Mouse (Mus musculus): ENCODE measurements at regions not wholly inside any gene's neighbourhood (a gene's known extent, or its start where the extent isn't known, plus 50 kb on each side); places are given as distances from the start of the nearest gene placed in this dataset.

- WGBS = 79% methylated on average over 11 of the region's 11 CpGs
- H3K9me3 ChIP-seq (ENCODE audit: control insufficient read depth, low read length) = no peaks in the 10 kb centered on the region
- no peaks in the 10 kb centered on the region for H3K4me1 ChIP-seq (replicated peaks; ENCODE audit: control insufficient read depth, insufficient read depth, low read length)
- no peak overlapping the region for H3K9ac ChIP-seq
- H3K4me3 ChIP-seq (replicated peaks; ENCODE audit: low read length) = no peak overlapping the region
- H3K27me3 ChIP-seq (ENCODE audit: control insufficient read depth, insufficient read depth, low read length) = no peaks in the 10 kb centered on the region
- no peaks in the 10 kb centered on the region for H3K36me3 ChIP-seq (replicated peaks; ENCODE audit: control insufficient read depth, insufficient read depth)
- ATAC-seq (ENCODE audit: low FRiP score) (no peak), DNase-seq (ENCODE audit: low spot score) (no peak)
- no peak overlapping the region for H3K27ac ChIP-seq
- H3K4me2 ChIP-seq (replicated peaks) = no peak overlapping the region
Observed at GRCm38 (mm10) chr5:119317617-119318016, 352.9 kb upstream of the Tbx3 start.

GRCm38 (mm10) chr5:119321368-119322144 is 348.9 kb upstream of the Tbx3 start:
- Histone ChIP-seq H3K4me3 (replicated peaks; ENCODE audit: low read length) (no peak overlapping the region), H3K4me2 (replicated peaks) (no peak overlapping the region), H3K27ac (no peak overlapping the region), H3K4me1 (replicated peaks; ENCODE audit: control insufficient read depth, insufficient read depth, low read length) (no peaks in the 10 kb centered on the region), H3K9me3 (ENCODE audit: control insufficient read depth, low read length) (no peaks in the 10 kb centered on the region), H3K36me3 (replicated peaks; ENCODE audit: control insufficient read depth, insufficient read depth) (no peaks in the 10 kb centered on the region), H3K9ac (no peak overlapping the region), H3K27me3 (ENCODE audit: control insufficient read depth, insufficient read depth, low read length) (no peaks in the 10 kb centered on the region)
- ATAC-seq (ENCODE audit: low FRiP score) = no peak
- 80% methylated on average over 10 of the region's 10 CpGs for WGBS
- DNase-seq (ENCODE audit: low spot score) = no peak

- H3K4me1 ChIP-seq (replicated peaks; ENCODE audit: control insufficient read depth, insufficient read depth, low read length) = no peaks in the 10 kb centered on the region
Observed at GRCm38 (mm10) chr5:119322411-119322810, 348.1 kb upstream of the Tbx3 start.

GRCm38 (mm10) chr5:119325681-119326255 is 344.7 kb upstream of the Tbx3 start:
- no peak overlapping the region for H3K4me2 ChIP-seq (replicated peaks)
- no peak overlapping the region for H3K27ac ChIP-seq
- ATAC-seq (ENCODE audit: low FRiP score) (no peak), DNase-seq (ENCODE audit: low spot score) (no peak)
- WGBS = 86% methylated on average over 13 of the region's 13 CpGs
- H3K9ac ChIP-seq = no peak overlapping the region
- H3K27me3 ChIP-seq (ENCODE audit: control insufficient read depth, insufficient read depth, low read length) = no peaks in the 10 kb centered on the region
- H3K4me1 ChIP-seq (replicated peaks; ENCODE audit: control insufficient read depth, insufficient read depth, low read length) = no peaks in the 10 kb centered on the region
- H3K9me3 ChIP-seq (ENCODE audit: control insufficient read depth, low read length) = no peaks in the 10 kb centered on the region
- no peak overlapping the region for H3K4me3 ChIP-seq (replicated peaks; ENCODE audit: low read length)
- H3K36me3 ChIP-seq (replicated peaks; ENCODE audit: control insufficient read depth, insufficient read depth) = no peaks in the 10 kb centered on the region

More at GRCm38 (mm10) chr5:119322411-119322810, 348.1 kb upstream of the Tbx3 start:
- H3K9ac ChIP-seq = no peak overlapping the region
- H3K4me3 ChIP-seq (replicated peaks; ENCODE audit: low read length) = no peak overlapping the region
- no peak for DNase-seq (ENCODE audit: low spot score)
- ATAC-seq (ENCODE audit: low FRiP score) = no peak
- no peaks in the 10 kb centered on the region for H3K9me3 ChIP-seq (ENCODE audit: control insufficient read depth, low read length)
- WGBS = 27% methylated on average over 13 of the region's 13 CpGs
- no peak overlapping the region for H3K4me2 ChIP-seq (replicated peaks)
- H3K36me3 ChIP-seq (replicated peaks; ENCODE audit: control insufficient read depth, insufficient read depth) = no peaks in the 10 kb centered on the region
- H3K27ac ChIP-seq = no peak overlapping the region
- no peaks in the 10 kb centered on the region for H3K27me3 ChIP-seq (ENCODE audit: control insufficient read depth, insufficient read depth, low read length)

- H3K9me3 ChIP-seq (ENCODE audit: control insufficient read depth, low read length) = no peaks in the 10 kb centered on the region
- H3K4me2 ChIP-seq (replicated peaks) = no peak overlapping the region
- WGBS = 93% methylated on average over 8 of the region's 8 CpGs
- H3K4me3 ChIP-seq (replicated peaks; ENCODE audit: low read length) = no peak overlapping the region
- no peaks in the 10 kb centered on the region for H3K36me3 ChIP-seq (replicated peaks; ENCODE audit: control insufficient read depth, insufficient read depth)
- no peaks in the 10 kb centered on the region for H3K4me1 ChIP-seq (replicated peaks; ENCODE audit: control insufficient read depth, insufficient read depth, low read length)
- ATAC-seq (ENCODE audit: low FRiP score) (no peak), DNase-seq (ENCODE audit: low spot score) (no peak)
- no peaks in the 10 kb centered on the region for H3K27me3 ChIP-seq (ENCODE audit: control insufficient read depth, insufficient read depth, low read length)
- no peak overlapping the region for H3K27ac ChIP-seq
- no peak overlapping the region for H3K9ac ChIP-seq
Observed at GRCm38 (mm10) chr5:119326895-119327294, 343.6 kb upstream of the Tbx3 start.

GRCm38 (mm10) chr5:119328971-119329370 is 341.5 kb upstream of the Tbx3 start:
- WGBS = 86% methylated on average over 7 of the region's 7 CpGs
- H3K9me3 ChIP-seq (ENCODE audit: control insufficient read depth, low read length) = no peaks in the 10 kb centered on the region
- H3K4me3 ChIP-seq (replicated peaks; ENCODE audit: low read length) = no peak overlapping the region
- H3K27ac ChIP-seq = no peak overlapping the region
- no peak overlapping the region for H3K9ac ChIP-seq
- ATAC-seq (ENCODE audit: low FRiP score) (no peak), DNase-seq (ENCODE audit: low spot score) (no peak)
- H3K4me1 ChIP-seq (replicated peaks; ENCODE audit: control insufficient read depth, insufficient read depth, low read length) = no peaks in the 10 kb centered on the region
- no peaks in the 10 kb centered on the region for H3K27me3 ChIP-seq (ENCODE audit: control insufficient read depth, insufficient read depth, low read length)
- H3K36me3 ChIP-seq (replicated peaks; ENCODE audit: control insufficient read depth, insufficient read depth) = no peaks in the 10 kb centered on the region
- H3K4me2 ChIP-seq (replicated peaks) = no peak overlapping the region

- Histone ChIP-seq H3K27me3 (ENCODE audit: control insufficient read depth, insufficient read depth, low read length) (no peaks in the 10 kb centered on the region), H3K9ac (no peak overlapping the region), H3K4me2 (replicated peaks) (no peak overlapping the region), H3K9me3 (ENCODE audit: control insufficient read depth, low read length) (no peaks in the 10 kb centered on the region), H3K27ac (no peak overlapping the region), H3K4me3 (replicated peaks; ENCODE audit: low read length) (no peak overlapping the region), H3K4me1 (replicated peaks; ENCODE audit: control insufficient read depth, insufficient read depth, low read length) (no peaks in the 10 kb centered on the region), H3K36me3 (replicated peaks; ENCODE audit: control insufficient read depth, insufficient read depth) (no peaks in the 10 kb centered on the region)
- DNase-seq (ENCODE audit: low spot score) (no peak), ATAC-seq (ENCODE audit: low FRiP score) (no peak)
- WGBS = 88% methylated on average over 10 of the region's 10 CpGs
Observed at GRCm38 (mm10) chr5:119329371-119329770, 341.1 kb upstream of the Tbx3 start.

- no peak overlapping the region for H3K9ac ChIP-seq
- no peak overlapping the region for H3K4me2 ChIP-seq (replicated peaks)
- WGBS = 83% methylated on average over 6 of the region's 6 CpGs
- H3K4me3 ChIP-seq (replicated peaks; ENCODE audit: low read length) = no peak overlapping the region
- no peak overlapping the region for H3K27ac ChIP-seq
- no peaks in the 10 kb centered on the region for H3K9me3 ChIP-seq (ENCODE audit: control insufficient read depth, low read length)
- no peaks in the 10 kb centered on the region for H3K4me1 ChIP-seq (replicated peaks; ENCODE audit: control insufficient read depth, insufficient read depth, low read length)
- ATAC-seq (ENCODE audit: low FRiP score) (no peak), DNase-seq (ENCODE audit: low spot score) (no peak)
- no peaks in the 10 kb centered on the region for H3K27me3 ChIP-seq (ENCODE audit: control insufficient read depth, insufficient read depth, low read length)
- H3K36me3 ChIP-seq (replicated peaks; ENCODE audit: control insufficient read depth, insufficient read depth) = no peaks in the 10 kb centered on the region
Observed at GRCm38 (mm10) chr5:119329860-119330259, 340.6 kb upstream of the Tbx3 start.

GRCm38 (mm10) chr5:119331461-119331860 is 339.0 kb upstream of the Tbx3 start:
- H3K9ac ChIP-seq = no peak overlapping the region
- H3K9me3 ChIP-seq (ENCODE audit: control insufficient read depth, low read length) = no peaks in the 10 kb centered on the region
- H3K4me3 ChIP-seq (replicated peaks; ENCODE audit: low read length) = no peak overlapping the region
- no peak for ATAC-seq (ENCODE audit: low FRiP score)
- no peaks in the 10 kb centered on the region for H3K27me3 ChIP-seq (ENCODE audit: control insufficient read depth, insufficient read depth, low read length)
- H3K27ac ChIP-seq = no peak overlapping the region
- DNase-seq (ENCODE audit: low spot score) = no peak
- H3K4me1 ChIP-seq (replicated peaks; ENCODE audit: control insufficient read depth, insufficient read depth, low read length) = no peaks in the 10 kb centered on the region
- no peak overlapping the region for H3K4me2 ChIP-seq (replicated peaks)
- H3K36me3 ChIP-seq (replicated peaks; ENCODE audit: control insufficient read depth, insufficient read depth) = no peaks in the 10 kb centered on the region
- WGBS = 73% methylated on average over 3 of the region's 3 CpGs

All from hindbrain, embryonic 14.5 days (tissue).